Mouse (Mus musculus) lung, adult 2 months (tissue): Measurements from ENCODE around the gene Mdm2.

Experiments
- CTCF ChIP-seq: fragments of 200-500 bp; IDR thresholded peaks from 2 replicates; pipeline ENCODE4 v1.5.1; 2011; ENCODE audit warnings: mild to moderate bottlenecking, low read length, control low read depth; ENCODE audit not compliant: insufficient read depth
- POLR2A ChIP-seq: fragments of 200-500 bp; IDR thresholded peaks from 2 replicates; pipeline ENCODE4 v1.6.1; 2011; ENCODE audit warnings: low read depth, mild to moderate bottlenecking, control low read depth, low read length, borderline replicate concordance; ENCODE audit errors: extremely low read depth

GRCm38 (mm10) chr10:117657659-117658306 lies 52.8 kb downstream of the Mdm2 start:
- TF ChIP-seq CTCF: no peak
- no peak for TF ChIP-seq POLR2A
